Mouse (Mus musculus) liver, embryonic 14.5 days (tissue): Measurements from ENCODE around the gene Lrba. TPM values are rescaled to one million over a fixed set of nuclear protein-coding genes. Genes with fewer than 3 reads are reported as not detected.

Experiments used
- ATAC-seq: fragments of 200-750 bp; cut with Nextera tagmentation; 2 replicates; pipeline ENCODE4 v1.8.0; 2017; ENCODE audit warnings: moderate number of reproducible peaks, mild to moderate bottlenecking, moderate library complexity; ENCODE audit not compliant: insufficient read depth
- DNase-seq, 3 experiments: peaks; one replicate each; pipeline ENCODE4 v3.0.0-alpha.2; 2012 to 2013; ENCODE audit warnings: low read depth in 3 of 3, low spot score in 3 of 3
- H3K27ac ChIP-seq: fragments of 300-500 bp; sonication (generic); 2 replicates; pipeline ENCODE4 v1.5.1; 2014; ENCODE audit warnings: moderate library complexity, mild to moderate bottlenecking, control low read depth, inconsistent platforms
- H3K27me3 ChIP-seq: fragments of 300-500 bp; sonication (generic); 2 replicates; pipeline ENCODE4 v1.6.1; 2014; ENCODE audit warnings: mild to moderate bottlenecking, low read length, moderate library complexity; ENCODE audit not compliant: control insufficient read depth, insufficient read depth
- H3K36me3 ChIP-seq: fragments of 300-500 bp; sonication (generic); replicated peaks from 2 replicates; pipeline ENCODE4 v1.6.1; 2014; ENCODE audit warnings: low read depth; ENCODE audit not compliant: control insufficient read depth, insufficient read depth
- H3K4me1 ChIP-seq, 2 experiments: fragments of 200-500 bp in 1 of 2; fragments of 300-500 bp in 1 of 2; sonication (generic) in 1 of 2; replicated peaks; 2 replicates each; pipeline ENCODE4 v1.6.1; 2012 to 2014; ENCODE audit warnings: antibody characterized with exemption in 1 of 2, inconsistent platforms in 1 of 2, low read length in 1 of 2; ENCODE audit not compliant: control insufficient read depth in 2 of 2, insufficient read depth in 2 of 2
- H3K4me2 ChIP-seq: fragments of 300-500 bp; sonication (generic); 2 replicates; pipeline ENCODE4 v1.6.1; 2014; ENCODE audit warnings: low read depth, mild to moderate bottlenecking, control low read depth, moderate library complexity
- H3K4me3 ChIP-seq, 2 experiments: fragments of 200-500 bp in 1 of 2; fragments of 300-500 bp in 1 of 2; sonication (generic) in 1 of 2; 2 replicates each; pipeline ENCODE4 v1.5.1; 2012 to 2014; ENCODE audit warnings: low read depth in 2 of 2, low read length in 2 of 2, mild to moderate bottlenecking in 2 of 2, control low read depth in 1 of 2, inconsistent platforms in 1 of 2, moderate library complexity in 1 of 2; ENCODE audit not compliant: insufficient read depth in 1 of 2
- H3K9ac ChIP-seq: fragments of 300-500 bp; sonication (generic); replicated peaks from 2 replicates; pipeline ENCODE4 v1.6.1; 2014; ENCODE audit warnings: mild to moderate bottlenecking, control low read depth, moderate library complexity
- H3K9me3 ChIP-seq: fragments of 300-500 bp; sonication (generic); 2 replicates; pipeline ENCODE4 v1.6.1; 2016; ENCODE audit warnings: low read length, mixed read lengths; ENCODE audit not compliant: control insufficient read depth
- CTCF ChIP-seq: IDR thresholded peaks from 2 replicates; pipeline ENCODE4 v1.5.1; 2016; ENCODE audit warnings: antibody characterized with exemption, low read depth, control low read depth
- EP300 ChIP-seq: IDR thresholded peaks from 2 replicates; pipeline ENCODE4 v1.6.1; 2016; ENCODE audit warnings: antibody characterized with exemption, low read depth
- WGBS: fragments of 180-500 bp; shearing (Covaris S2); extraction: QIAGEN DNeasy Blood & Tissue Kit; methylation state at CpG from one replicate; pipeline ENCODE4 v1.1.7; 2014; ENCODE audit not compliant: insufficient replicate concordance; 5-methylcytosine and 5-hydroxymethylcytosine counted together
- polyA plus RNA-seq, 2 experiments: library from polyadenylated mRNA; depleted of rRNA in 1 of 2; stranded (reverse) in 1 of 2; unstranded in 1 of 2; fragments of >200 nt; fragmentation: Nextera tagmentation in 1 of 2; extraction: Ambion mirVana in 1 of 2; gene quantifications; 2 replicates each; pipeline versions ENCODE4 v1.2.1 to v1.2.3; 2012 to 2014

Lrba gene
- polyA plus RNA-seq, 2 experiments, result 3.7 to 4.4 TPM

GRCm38 (mm10) chr3:86693553-86693952 lies 469.1 kb downstream of the Lrba start:
- Histone ChIP-seq H3K36me3 (no peaks in the 10 kb centered on the region), H3K9ac (no peak overlapping the region), H3K4me1 (no peaks in the 10 kb centered on the region), H3K27me3 (no peaks in the 10 kb centered on the region), H3K9me3 (no peaks in the 10 kb centered on the region), H3K27ac (no peak overlapping the region), H3K4me2 (no peak overlapping the region), H3K4me3 (no peak overlapping the region)
- ATAC-seq, result no peak
- WGBS, result 55% methylated on average over 7 of the region's 7 CpGs
- no peak for DNase-seq
- TF ChIP-seq CTCF (no peak), EP300 (no peak)

DNA sequence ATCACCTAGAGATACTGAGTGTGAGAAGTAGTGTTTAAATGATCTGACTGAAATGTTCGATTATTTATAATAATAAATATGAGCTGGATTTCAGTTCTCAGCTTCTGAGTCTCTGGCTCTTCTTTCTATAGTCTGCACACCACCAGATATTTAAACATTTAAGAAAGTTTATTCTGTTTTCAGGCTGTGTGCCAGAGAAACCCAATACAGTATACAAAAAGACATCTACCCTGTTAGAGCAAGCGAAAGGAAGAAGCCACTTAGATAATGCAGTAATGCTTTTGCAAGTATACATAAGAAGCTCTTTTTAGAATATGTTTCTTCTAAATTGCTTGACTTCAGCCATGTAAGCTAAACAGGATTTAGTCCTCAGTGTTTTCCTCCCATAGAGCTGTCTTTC lies 474.5 kb downstream of the Lrba start:
- H3K4me2 ChIP-seq, result no peak overlapping the region
- no peaks in the 10 kb centered on the region for H3K27me3 ChIP-seq
- WGBS, result 61% methylated on average over 2 of the region's 2 CpGs
- H3K9ac ChIP-seq, result no peak overlapping the region
- DNase-seq, result no peak
- no peaks in the 10 kb centered on the region for H3K9me3 ChIP-seq
- H3K4me3 ChIP-seq, result no peak overlapping the region
- no peaks in the 10 kb centered on the region for H3K36me3 ChIP-seq
- H3K27ac ChIP-seq, result no peak overlapping the region
- ATAC-seq, result no peak
- no peak for TF ChIP-seq CTCF
- H3K4me1 ChIP-seq, result no peaks in the 10 kb centered on the region

GRCm38 (mm10) chr3:86701163-86701563 lies 476.7 kb downstream of the Lrba start:
- no peak overlapping the region for H3K9ac ChIP-seq
- H3K4me2 ChIP-seq, result no peak overlapping the region
- no peaks in the 10 kb centered on the region for H3K36me3 ChIP-seq
- H3K27ac ChIP-seq, result no peak overlapping the region
- WGBS, result 62% methylated on average over 1 of the region's 1 CpGs
- H3K4me1 ChIP-seq, result no peaks in the 10 kb centered on the region
- H3K4me3 ChIP-seq, result no peak overlapping the region
- DNase-seq (no peak), ATAC-seq (no peak)
- no peaks in the 10 kb centered on the region for H3K9me3 ChIP-seq
- TF ChIP-seq EP300 (no peak), CTCF (no peak)
- H3K27me3 ChIP-seq, result no peaks in the 10 kb centered on the region

DNA sequence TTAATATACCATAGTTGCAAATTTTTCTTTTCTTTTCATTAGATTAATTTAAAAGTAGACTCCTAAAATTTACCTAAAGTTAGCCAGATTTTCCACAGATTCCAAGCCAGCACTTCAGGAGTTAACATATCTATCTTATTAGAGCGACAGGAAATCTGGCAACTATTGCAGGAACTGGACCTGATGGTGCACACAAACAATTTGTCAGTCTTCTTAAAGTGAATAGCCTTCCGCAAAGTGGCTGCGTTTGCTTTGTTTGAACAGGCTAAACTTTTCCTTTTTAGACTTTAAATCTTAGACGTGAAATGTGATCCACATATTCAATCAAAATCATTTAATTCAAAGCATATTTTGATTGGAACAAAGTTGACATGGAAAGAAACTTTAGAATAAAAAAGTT lies 485.0 kb downstream of the Lrba start:
- no peak for ATAC-seq
- H3K27me3 ChIP-seq, result no peaks in the 10 kb centered on the region
- H3K9ac ChIP-seq, result no peak overlapping the region
- no peaks in the 10 kb centered on the region for H3K9me3 ChIP-seq
- no peak overlapping the region for H3K27ac ChIP-seq
- no peak for DNase-seq
- no peak overlapping the region for H3K4me3 ChIP-seq
- TF ChIP-seq EP300, result no peak
- no peak for TF ChIP-seq CTCF
- 21% methylated on average over 4 of the region's 4 CpGs for WGBS
- no peak overlapping the region for H3K4me2 ChIP-seq
- no peaks in the 10 kb centered on the region for H3K4me1 ChIP-seq
- H3K36me3 ChIP-seq, result no peaks in the 10 kb centered on the region

DNA sequence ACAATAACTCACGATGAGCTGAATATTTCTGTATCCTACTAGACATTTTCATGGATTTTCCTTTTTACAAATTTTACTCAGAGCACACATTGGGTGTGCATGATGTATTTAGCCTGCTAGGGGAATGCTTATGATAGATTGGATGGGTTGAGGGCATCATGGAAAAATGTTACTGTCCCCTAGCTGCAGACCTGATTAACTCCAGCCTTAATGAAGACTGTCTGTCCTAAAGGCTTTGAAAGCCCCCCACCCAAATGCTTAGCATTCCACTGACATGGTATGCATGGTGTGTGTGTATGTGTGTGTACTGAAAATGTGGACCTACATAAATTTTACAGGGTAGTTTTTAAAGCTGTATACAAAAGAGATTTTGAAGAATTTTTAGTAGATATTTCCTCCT lies 487.1 kb downstream of the Lrba start:
- Histone ChIP-seq H3K27ac (no peak overlapping the region), H3K9me3 (no peaks in the 10 kb centered on the region), H3K27me3 (no peaks in the 10 kb centered on the region), H3K36me3 (no peaks in the 10 kb centered on the region), H3K4me2 (no peak overlapping the region), H3K4me3 (no peak overlapping the region), H3K4me1 (no peaks in the 10 kb centered on the region), H3K9ac (no peak overlapping the region)
- ATAC-seq, result no peak
- 65% methylated on average over 1 of the region's 1 CpGs for WGBS
- TF ChIP-seq CTCF (no peak), EP300 (no peak)
- no peak for DNase-seq
